Mouse (Mus musculus) frontal cortex, adult (tissue): ENCODE measurements around the gene Mllt3.
A peak's percentile ranks its signal among the peaks of the same experiment; 100 is the strongest.

Experiments used
- ATAC-seq: cut with Nextera tagmentation; 2 replicates; pipeline ENCODE4 v1.9.2; 2017; ENCODE audit warnings: mild to moderate bottlenecking, moderate library complexity, mixed read lengths; ENCODE audit not compliant: low TSS enrichment

The Mllt3 gene

DNA sequence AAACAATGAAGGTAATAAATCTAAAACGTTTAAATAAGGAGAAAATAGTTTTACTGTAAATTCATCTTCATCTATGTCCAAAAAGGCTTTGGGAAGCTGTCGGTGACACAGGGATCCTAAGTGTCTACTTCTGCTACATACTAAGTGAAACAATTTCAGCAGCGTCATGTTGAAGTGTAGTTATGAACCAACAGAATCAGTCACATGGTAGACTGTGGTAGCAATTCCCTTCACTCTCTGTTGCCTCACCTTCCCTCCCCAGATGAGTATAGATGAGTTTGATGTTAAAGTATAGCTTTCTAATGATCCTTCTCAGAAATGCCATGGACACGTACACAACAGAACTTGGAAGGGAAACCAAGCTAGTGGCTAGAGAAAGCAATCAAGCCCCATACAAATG lies 79.9 kb downstream of the Mllt3 start:
- ATAC-seq: no peak

DNA sequence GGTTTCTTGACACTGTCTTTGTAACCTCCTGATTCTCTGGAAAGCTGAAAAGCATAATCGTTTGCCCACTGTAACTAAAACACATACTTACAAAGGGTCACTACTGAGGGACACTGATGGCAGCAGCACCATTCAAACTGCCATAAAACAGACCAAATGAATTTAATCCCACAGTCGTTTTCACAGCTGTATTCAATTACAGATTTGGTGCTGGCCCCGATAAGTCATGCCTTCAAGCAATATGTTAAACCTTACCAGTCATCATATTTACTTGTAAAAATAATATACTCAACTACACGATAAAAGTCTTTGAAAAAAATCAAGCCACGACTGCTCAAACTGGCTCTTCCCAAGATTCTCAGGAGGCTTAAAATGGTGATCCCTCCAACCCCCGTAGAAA lies 83.7 kb downstream of the Mllt3 start:
- no peak for ATAC-seq

DNA sequence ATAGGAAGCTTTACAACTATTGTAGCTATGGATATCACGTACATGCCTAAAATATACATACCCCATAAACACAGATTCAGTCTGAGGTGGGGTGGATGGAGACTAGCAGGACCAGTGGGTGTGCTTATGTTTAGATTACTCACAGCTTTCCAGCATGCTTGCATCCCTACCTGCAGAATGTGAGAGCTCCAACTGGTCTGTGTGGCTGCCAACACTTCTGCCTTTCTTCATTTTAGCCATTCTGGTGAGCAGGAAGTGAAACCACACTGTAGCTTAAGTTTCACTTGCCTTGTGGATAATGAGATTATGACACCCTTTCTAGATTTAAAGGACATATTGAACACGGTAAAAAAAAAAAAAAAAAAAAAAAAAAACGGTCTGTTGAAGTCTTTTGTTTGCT lies 88.8 kb downstream of the Mllt3 start:
- ATAC-seq: peak; percentile 72

DNA sequence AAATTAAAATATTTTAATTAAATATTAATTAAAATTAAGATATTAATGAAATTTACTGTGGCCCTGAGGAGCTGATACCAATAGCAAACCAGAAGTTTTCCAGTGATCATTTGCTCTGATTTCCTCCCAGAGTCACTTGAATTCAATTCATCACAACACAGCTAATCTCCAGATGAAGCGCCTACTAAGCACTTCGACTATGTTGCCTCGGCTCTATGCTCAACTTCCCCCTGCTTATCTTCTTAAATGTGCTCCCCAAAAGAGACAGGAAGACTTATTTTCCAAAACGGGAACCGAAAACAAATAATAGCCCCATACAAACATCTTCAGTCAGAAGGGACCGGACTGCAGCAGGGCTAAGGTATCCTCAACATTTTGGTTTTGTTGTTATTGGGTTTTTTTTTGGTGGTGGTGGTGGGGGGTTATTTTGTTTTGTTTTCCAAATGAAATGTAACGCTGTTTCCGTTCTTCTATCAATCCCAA lies 90.2 kb downstream of the Mllt3 start:
- ATAC-seq: no peak

DNA sequence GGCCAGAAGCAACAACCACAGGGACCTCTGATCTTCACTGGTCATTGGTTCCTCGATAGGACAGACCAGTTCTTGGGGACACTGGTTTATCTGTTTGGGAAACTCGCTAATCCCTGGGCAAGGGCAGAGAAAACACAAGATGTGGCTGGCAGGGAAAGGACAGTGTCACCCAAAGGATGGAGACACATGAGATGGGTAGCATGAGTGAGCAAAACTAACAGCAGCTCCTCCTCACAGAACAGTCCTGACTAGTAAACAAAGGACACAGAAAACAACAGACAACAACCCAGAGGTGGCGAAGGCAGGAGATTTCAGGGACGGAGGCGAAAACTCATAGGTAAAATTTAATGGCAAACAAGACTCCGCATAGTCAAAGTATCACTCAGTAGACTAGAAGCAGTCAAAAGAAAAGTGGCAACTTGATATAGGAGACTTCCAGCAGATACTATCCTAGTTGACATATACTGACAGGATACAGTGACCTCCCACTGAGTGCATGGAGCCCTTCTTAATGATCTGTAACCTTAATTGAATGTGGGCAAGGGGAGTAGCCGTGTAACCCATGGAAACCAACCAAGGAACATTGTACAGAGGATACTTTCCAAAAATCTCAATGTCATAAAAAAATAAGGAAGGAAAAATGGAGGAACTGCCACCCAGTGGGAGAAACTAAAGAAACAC lies 93.5 kb downstream of the Mllt3 start:
- no peak for ATAC-seq

DNA sequence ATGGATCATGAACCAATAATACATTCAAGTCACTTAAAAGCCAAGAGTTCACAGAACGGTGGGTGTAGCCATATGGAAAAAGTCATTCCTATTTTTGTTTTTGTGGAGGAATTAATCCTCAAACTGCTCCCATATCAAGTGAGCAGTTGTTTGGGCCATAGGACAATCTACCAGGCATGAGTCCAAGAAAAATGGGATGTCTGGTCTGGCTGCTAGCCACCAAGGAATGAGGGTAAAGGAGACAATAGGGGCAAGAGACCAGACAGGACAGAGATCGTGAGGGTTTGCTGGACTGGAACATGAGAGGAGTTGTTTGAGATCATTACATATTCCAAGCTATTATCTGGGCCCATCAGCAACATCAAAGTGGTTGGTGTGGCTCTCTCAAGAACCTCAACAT lies 96.8 kb downstream of the Mllt3 start:
- ATAC-seq: no peak

DNA sequence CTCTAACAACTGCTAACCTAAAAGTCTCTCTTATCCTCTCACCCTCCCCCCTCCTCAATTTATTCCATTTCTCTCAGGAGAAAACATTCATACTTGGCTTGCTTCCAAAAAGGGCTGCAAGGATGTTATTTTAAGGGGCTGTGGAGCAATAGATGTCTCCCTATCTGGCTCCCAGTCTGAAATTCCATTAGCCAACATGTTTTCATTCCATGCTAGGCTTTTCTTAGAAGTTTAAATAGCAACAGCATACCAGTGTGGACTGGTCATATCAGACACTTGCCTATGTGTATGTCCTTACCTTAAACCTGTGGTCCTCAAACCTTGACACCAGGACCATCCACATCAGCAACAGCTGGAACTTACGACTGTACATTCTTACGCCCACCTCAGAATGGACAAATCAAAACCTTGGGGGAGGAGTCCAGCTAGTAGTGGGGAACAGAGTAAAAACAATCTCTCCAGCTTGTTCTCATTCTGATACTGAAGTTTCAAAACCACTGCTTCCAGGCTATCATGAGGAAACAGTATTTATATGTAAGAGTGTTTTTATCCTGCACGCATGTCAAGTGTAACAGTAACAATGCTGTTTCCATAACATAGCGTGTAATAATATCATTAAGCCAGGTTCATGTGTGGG lies 99.3 kb downstream of the Mllt3 start:
- 0 out of 2 replicates have a peak, but pooled peaks have one; percentile 4 for ATAC-seq

DNA sequence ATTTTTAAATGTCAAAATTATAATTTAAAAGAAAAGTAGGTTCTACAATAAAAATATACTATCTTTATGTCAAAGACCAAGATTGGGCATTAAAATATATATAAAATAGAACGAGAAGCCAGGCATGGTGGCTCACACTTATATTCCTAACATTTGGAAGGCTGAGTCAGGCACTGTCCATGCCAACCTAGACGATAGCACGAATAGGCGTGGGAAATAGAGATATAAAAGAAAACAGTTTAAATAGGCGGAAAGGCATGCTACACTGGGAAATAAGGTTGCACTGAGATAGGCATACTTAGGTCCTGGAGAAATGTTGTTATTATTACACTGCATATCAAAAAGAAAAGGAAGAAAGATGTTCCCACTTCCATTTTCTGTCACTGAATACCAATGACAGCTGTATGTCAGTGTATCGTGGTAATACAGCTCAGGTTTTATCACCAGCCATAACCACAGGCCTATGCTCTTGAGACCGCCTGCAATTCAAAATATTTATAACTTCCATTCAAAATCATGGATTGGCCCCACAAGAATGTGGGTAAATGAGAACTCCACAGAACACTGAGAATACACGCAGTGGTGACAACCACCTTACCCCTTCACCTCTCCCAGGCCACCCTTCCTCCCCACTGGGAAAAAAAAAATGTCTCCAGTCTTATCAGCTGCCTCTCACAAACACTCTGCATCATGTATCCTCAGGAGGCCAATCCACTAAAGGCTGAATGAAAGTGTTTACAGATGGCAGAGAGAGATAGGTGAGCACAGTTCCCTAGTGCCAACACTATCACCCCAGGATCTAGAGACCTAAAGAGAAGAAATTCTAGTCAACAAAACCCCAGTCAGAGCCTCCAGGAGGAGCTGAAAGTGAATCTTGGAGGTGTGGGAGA lies 102.6 kb downstream of the Mllt3 start:
- ATAC-seq: no peak

DNA sequence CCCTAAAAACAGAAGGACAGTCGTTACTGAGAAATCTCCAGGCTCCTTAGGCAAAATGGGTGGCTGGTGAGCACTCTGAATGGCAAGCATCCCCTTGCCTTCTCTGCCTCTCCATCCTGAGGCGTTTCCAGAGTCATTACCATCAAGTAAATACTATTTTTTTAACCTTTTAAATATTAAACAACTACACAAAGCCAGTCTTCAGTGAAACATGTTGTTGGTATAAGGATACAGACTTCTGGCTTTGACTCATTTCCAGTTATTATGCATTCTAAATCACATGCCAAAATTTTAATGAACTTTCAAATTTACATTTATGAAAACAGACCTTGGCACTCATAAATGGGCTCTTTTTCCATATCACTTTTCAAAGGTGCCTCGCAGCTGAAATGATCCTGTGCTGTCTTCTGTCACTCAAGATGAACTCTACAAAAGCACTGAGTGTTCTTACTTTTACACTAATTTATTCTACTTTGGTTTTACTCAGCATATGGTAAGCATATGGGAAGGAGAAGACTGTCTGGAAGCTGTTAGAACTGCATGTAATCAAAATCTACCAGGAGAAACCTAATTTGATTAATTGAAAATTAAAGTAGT lies 104.5 kb downstream of the Mllt3 start:
- peak; percentile 77 for ATAC-seq

DNA sequence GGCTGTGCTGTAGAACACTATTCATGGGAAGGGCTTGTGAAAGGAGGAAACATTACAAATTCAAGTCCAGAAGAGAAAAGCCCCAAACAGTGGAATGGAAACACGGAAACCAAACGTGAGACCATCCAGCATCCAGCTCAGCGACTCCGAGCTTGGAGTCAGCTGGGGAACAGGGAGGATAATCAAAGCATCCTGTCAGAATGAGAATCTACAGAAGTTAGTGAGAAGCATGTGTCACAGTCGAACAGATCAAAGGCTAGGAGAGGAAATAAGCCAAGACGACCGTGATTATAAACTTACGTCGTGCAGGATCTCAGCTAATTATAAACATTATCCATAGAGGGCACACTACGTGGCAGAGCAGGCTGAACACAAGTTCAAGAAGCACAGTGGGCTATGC lies 105.8 kb downstream of the Mllt3 start:
- ATAC-seq: no peak

DNA sequence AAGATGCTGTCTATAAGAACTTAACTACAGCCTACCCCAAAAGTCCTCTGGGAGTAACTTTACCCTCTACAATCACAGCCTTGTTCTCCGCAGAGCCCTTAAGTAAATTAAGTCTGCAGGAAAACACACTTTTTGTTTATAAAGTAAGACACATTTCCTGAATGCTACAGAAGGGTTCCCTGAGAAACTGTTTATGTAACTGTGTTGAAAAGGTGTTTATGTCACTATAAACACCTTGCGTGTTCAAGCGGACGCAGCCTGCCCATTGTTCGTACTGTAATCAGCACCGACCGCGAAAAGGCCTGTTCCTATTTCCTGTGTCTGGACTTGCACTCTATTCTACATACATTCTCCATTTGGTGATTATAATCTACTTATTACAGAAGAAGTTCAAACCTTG lies 112.5 kb downstream of the Mllt3 start:
- ATAC-seq: no peak

DNA sequence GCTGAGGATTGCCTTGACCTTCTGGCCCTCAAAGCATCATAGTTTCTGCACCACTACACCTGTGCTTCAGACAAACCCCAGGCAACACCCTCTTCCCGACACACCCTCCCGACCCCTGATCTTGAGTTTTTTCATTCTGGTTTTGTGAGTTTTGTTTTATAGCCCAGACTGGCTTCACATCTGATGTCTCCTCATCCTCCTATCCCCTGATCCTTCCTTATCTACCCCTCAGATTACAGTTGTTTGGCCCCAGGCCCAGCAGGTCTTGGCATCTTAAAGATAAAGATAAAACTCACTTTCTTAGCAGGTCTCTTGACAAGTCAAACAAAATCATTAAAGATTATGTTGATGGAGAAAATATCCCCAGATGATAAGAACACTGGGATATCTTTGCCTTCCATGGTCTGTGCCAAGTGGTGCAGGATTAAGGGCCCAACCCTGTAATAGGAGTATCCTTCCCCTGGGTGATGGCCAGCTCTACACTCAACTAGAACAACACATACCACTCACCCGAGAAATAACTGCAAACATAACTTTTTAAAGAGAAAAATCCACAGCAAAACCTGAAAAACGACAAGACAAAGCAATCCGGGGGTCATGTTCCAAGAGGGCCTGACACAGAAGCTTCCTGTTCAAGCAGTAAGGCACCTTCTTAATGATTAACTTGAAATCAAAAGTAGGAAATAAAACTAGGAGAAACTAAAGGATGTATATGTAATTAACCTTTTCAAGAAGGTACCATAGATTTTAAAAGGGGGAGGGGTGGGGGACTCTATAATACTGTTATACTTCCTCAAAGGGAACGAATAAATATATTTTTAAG lies 121.8 kb downstream of the Mllt3 start:
- no peak for ATAC-seq

DNA sequence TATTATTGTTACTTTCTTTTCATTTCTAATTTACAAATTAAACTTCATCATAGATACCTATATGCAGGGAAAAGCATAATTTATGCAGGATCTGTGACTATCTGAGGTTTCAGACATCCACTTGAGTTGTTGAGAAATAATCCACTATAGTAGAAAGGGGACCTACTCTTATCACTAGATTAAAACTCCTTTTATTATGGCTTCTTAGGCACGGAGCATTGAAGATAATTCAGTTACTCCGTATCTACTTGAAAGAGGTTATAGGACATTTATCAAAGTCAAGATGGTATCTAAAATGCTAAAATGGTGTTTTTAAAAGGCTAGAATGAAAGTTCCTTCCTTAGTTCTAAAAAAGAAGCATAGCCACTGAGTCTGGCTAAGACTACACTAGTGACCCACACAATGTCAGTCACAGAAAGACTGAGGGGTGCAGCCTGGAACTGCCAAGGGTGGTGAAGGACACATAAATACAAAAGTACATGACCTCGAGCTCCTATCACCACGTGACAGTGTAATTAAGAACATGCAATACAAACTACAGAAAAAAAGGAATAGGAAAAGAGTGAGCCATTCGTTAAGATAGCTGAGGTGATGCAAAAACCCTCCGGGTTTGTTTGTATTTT lies 127.9 kb downstream of the Mllt3 start:
- no peak for ATAC-seq

DNA sequence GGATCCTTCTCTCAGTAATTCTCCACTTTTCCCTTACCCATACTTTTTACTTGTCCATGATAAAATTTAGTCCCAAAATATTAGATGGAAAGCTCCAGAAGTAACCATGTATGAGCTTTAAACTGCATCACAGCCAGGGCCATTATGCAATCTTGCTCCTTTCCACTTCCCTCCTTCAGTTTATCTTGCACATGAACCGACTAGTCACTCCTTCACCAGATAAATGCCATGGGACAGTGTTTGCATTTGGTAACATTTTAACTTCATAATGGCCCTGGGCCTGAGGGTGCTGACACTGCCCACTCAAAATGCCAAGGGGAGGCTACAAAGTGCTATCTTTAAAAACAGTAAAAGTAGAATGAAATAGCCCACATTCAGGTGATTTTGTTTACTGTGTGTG lies 128.4 kb downstream of the Mllt3 start:
- ATAC-seq: no peak

DNA sequence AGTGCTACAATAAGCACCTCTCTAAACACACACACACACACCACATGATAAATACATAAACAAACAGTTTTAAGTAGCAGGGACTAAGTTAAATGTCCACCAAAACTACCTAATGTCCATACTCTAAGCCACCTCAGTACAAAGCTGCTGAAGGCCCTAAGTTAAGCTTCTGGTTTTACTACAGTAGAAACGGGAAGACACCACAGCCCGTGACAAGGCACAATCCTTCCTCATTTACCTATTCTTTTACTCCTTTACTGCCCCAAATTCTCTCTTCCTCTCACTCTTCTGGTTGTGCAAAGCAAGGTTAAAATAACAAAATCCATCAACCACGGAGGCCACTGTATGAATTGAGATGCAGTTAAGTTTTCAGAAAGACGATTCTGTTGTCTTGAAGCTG lies 130.6 kb downstream of the Mllt3 start:
- peak; percentile 58; the same call in 1 of the 2 replicates for ATAC-seq

DNA sequence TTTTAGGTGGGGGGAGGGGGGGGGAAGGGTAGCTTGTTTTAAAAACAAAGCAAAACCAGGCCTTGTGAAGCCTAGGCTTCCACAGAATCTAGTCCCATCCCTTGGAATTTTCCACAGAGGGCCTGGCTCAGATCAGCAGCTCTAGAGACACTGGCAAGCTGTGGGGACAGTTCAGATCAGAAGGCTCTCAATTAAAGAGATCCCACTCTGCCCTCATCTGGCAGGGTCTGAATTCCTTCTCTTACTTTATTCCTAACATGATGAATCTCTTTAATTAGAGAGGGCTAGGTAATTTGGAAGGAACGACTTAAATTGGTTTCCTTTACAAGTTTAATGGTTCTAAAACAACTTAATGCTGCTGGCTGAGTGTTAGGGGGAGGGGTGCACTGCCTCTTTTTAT lies 132.0 kb downstream of the Mllt3 start:
- ATAC-seq: peak; percentile 36; the same call in 1 of the 2 replicates

DNA sequence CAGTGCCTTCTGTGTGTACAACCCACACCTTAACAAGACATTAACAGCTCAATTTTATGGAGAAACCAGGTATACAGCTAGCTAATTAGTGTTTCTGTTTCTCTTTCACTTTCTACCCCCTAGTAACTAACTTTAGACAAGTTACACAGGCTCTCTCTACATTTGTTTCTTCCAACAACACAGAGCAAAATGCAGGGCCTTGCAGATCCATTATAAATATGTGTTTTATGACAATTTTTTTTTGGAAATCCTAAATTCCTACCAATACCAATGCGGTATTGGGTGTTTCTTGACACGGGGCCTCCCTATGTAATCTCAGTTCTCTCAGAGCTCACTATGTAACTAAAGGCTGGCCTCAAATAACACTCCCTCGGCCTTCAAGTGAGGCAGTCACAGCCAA lies 139.7 kb downstream of the Mllt3 start:
- no peak for ATAC-seq

DNA sequence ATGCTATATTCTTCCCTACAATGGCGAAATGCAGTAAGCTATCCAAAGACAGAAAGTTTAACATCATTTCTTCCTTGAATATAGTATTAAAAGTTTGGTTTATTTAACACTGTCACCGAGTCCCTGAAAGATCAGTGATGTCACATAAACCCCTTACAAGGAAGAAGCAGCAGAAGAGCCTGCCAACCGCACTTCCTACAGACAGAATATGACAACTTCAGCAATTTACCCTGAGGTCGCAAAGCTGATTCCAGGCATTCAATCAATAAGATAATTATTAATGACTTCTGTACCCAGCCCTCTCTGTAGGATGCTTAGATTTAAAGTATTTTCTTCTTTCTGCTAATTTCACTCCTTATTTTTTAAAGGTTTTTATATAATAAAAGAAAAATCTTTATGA lies 140.2 kb downstream of the Mllt3 start:
- ATAC-seq: no peak

DNA sequence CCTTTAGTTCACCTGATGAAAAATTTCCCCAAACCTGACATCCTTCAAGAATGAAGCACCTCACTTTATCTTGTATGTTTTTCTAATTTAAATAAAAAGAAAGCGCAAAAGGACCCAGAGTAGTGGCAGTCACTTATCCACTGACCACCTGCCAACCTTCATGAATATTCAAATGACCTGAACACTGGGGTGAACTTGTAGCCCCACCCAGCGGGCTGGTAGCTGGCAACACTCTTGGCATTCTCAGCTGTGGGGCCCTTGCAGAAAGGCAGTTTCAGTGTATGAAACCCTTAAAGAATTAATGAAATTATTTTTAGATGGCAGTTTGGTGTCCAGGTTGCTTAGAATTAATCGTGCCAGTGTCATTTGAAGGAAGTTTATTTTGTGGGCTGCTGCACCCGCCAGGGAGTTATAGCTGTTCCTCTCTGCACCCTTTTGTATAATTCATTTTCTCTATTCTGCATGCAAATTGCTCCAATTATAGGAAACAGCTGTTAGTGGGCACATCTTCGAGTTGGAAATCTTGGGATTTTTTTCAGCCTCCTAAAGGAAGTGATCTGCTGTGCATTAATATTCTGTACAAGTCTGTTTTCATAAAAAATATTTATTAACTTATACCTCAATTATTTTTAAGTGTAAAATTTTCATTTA lies 149.8 kb downstream of the Mllt3 start:
- peak; percentile 74 for ATAC-seq

DNA sequence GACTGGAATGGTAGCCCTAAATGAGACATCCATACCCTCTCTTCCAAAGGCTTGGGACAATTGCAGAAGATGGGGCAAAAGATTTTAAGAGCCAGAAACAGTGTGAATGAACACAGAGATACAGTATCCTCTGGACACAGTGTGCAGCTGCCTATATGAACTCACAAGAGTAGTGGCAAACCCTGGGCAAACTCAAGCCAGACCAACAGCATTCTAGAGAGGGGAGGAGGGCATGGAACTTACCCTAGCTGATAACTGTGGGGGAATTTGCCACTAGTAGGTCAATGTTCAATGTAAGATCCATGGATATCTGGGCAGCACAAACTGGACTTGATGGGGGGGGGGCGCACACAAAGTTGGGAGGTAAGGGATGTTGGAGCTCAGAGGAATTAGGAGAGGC lies 151.2 kb downstream of the Mllt3 start:
- ATAC-seq: no peak
